In the genomic region with DNA sequence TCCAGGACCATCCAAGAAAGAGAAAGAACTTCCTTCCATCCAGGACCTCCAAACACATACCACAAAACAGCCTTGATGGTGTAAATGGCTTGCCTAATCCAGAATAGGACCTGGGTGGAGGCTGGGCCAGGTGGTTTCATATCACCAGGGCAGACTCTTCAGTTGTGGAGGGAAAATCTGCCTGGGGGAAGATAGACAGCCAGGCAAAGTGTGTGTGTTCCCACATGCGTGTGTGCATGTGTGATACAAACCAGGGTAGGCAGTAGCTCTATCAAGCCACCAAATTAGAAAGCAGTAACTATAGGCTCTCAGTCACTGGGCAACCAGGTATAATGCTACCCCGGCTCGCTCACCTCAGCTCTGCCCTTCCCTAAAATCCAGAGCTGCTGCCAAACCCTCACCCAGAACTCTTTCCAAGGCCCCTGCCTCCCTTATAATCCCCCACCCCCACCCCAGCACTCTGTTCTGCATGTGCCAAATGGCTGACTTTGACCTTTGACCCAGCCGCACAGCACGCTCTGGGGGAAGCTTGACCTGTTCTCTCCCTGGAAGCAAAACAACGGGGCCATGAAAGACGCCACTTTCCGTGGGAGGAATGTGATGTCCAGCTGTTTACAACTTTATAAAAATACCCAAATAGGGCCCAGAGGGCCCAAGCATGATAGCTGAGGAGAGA, we compare ENCODE assay signal across 9 mouse cellular contexts. TPM values are rescaled to one million over a fixed set of nuclear protein-coding genes. Genes with fewer than 3 reads are reported as not detected.
DNase-seq lines count a peak whose midpoint lies in the region; ATAC-seq and TF ChIP-seq lines count a peak whose summit lies in the region.
"Had no signal": no experiment of that assay in that cellular context is flagged by ENCODE, and none has a peak within 500 bp of the region (broad histone marks: within the 10 kb centered on the region; RNA-seq: fewer than 3 reads in every experiment).

No protein-coding gene starts in this region.

- TF ChIP-seq POLR2A in testis, adult 2 months (IDR thresholded peaks at IDR 0.05; ENCODE audit: control insufficient read depth, low read depth, low read length) = no peak

- 63% methylated on average over 8 of the region's 8 CpGs for WGBS in liver, embryonic 12.5 days (ENCODE audit: insufficient replicate concordance)
- WGBS in hindbrain, embryonic 14.5 days = 33% methylated on average over 8 of the region's 8 CpGs
- WGBS in liver, embryonic 11.5 days = 53% methylated on average over 8 of the region's 8 CpGs

- H3K4me3 ChIP-seq in liver, embryonic 12.5 days = no peak overlapping the region
- no peak overlapping the region for H3K4me3 ChIP-seq in hindbrain, embryonic 14.5 days (replicated peaks; ENCODE audit: low read length)
- H3K4me3 ChIP-seq in liver, embryonic 11.5 days (ENCODE audit: low read depth, low read length) = no peak overlapping the region
- H3K4me3 ChIP-seq in testis, adult 2 months (ENCODE audit: control insufficient read depth, low read depth, low read length) = no peak overlapping the region
- H3K4me3 ChIP-seq: heart, embryonic 15.5 days had no signal

- H3K4me1 ChIP-seq in liver, embryonic 12.5 days = peaks cover 9% of the 10 kb centered on the region; the same call in 1 of the 2 replicates
- H3K4me1 ChIP-seq in hindbrain, embryonic 14.5 days (replicated peaks; ENCODE audit: control insufficient read depth, insufficient read depth, low read length) = peaks cover 8% of the 10 kb centered on the region
- H3K4me1 ChIP-seq in liver, embryonic 11.5 days (replicated peaks; ENCODE audit: control insufficient read depth, insufficient read depth, low read length) = peaks cover 6% of the 10 kb centered on the region; the same call in 1 of the 2 replicates
- H3K4me1 ChIP-seq in testis, adult 2 months (ENCODE audit: control insufficient read depth, insufficient read depth, low read length) = peaks cover 4% of the 10 kb centered on the region

- no peak overlapping the region for H3K4me2 ChIP-seq in liver, embryonic 12.5 days
- H3K4me2 ChIP-seq in hindbrain, embryonic 14.5 days (replicated peaks) = no peak overlapping the region
- no peak overlapping the region for H3K4me2 ChIP-seq in liver, embryonic 11.5 days
- H3K4me2 ChIP-seq: heart, embryonic 15.5 days had no signal

- no peak for ATAC-seq in liver, embryonic 12.5 days
- peak; percentile 44; the same call in 1 of the 2 replicates for ATAC-seq in hindbrain, embryonic 14.5 days (ENCODE audit: low FRiP score)
- ATAC-seq in liver, embryonic 11.5 days (replicated peaks; ENCODE audit: low FRiP score) = peak; percentile 41; the same call in 1 of the 2 replicates

- no peaks in the 10 kb centered on the region for H3K36me3 ChIP-seq in liver, embryonic 12.5 days
- no peaks in the 10 kb centered on the region for H3K36me3 ChIP-seq in hindbrain, embryonic 14.5 days (replicated peaks; ENCODE audit: control insufficient read depth, insufficient read depth)
- H3K36me3 ChIP-seq in liver, embryonic 11.5 days (ENCODE audit: control insufficient read depth, insufficient read depth, low read length) = no peaks in the 10 kb centered on the region
- no peaks in the 10 kb centered on the region for H3K36me3 ChIP-seq in testis, adult 2 months (ENCODE audit: control insufficient read depth, insufficient read depth, low read length)
- H3K36me3 ChIP-seq: heart, embryonic 15.5 days had no signal

- H3K27ac ChIP-seq in liver, embryonic 12.5 days = no peak overlapping the region
- peak overlapping the region; percentile 52; the same call in 1 of the 2 replicates for H3K27ac ChIP-seq in hindbrain, embryonic 14.5 days
- no peak overlapping the region for H3K27ac ChIP-seq in liver, embryonic 11.5 days (ENCODE audit: low read depth, low read length)
- H3K27ac ChIP-seq in testis, adult 2 months (ENCODE audit: control insufficient read depth, insufficient read depth, low read depth, low read length) = peak overlapping the region; percentile 80; the same call in 1 of the 2 replicates
- H3K27ac ChIP-seq: heart, embryonic 15.5 days had no signal

- no peaks in the 10 kb centered on the region for H3K9me3 ChIP-seq in liver, embryonic 12.5 days (replicated peaks)
- H3K9me3 ChIP-seq in hindbrain, embryonic 14.5 days (ENCODE audit: control insufficient read depth, low read length) = no peaks in the 10 kb centered on the region
- no peaks in the 10 kb centered on the region for H3K9me3 ChIP-seq in liver, embryonic 11.5 days (ENCODE audit: control insufficient read depth, low read length)
- H3K9me3 ChIP-seq: heart, embryonic 15.5 days had no signal

- peak; percentile 38 for DNase-seq in liver
- DNase-seq in hindbrain, embryonic 14.5 days (ENCODE audit: low spot score) = no peak
- no peak for DNase-seq in liver, embryonic 11.5 days (ENCODE audit: low spot score)
- DNase-seq in frontal cortex, postnatal 10 days (ENCODE audit: low spot score in 2 of 2) = no peak
- no peak for DNase-seq in thymus, adult 18-20 months
- DNase-seq in urinary bladder, adult 2 months (ENCODE audit: low spot score) = no peak

- H3K27me3 ChIP-seq in liver, embryonic 12.5 days (replicated peaks) = no peaks in the 10 kb centered on the region
- no peaks in the 10 kb centered on the region for H3K27me3 ChIP-seq in hindbrain, embryonic 14.5 days (ENCODE audit: control insufficient read depth, insufficient read depth, low read length)
- H3K27me3 ChIP-seq in liver, embryonic 11.5 days (replicated peaks; ENCODE audit: control insufficient read depth, insufficient read depth, low read length) = no peaks in the 10 kb centered on the region
- H3K27me3 ChIP-seq in testis, adult 2 months (ENCODE audit: control insufficient read depth, insufficient read depth, low read length) = no peaks in the 10 kb centered on the region
- H3K27me3 ChIP-seq: heart, embryonic 15.5 days had no signal

- no peak for TF ChIP-seq CTCF in testis, adult 2 months (IDR thresholded peaks at IDR 0.05; ENCODE audit: control insufficient read depth, insufficient read depth, insufficient replicate concordance, low read depth, low read length)

- no peak overlapping the region for H3K9ac ChIP-seq in liver, embryonic 12.5 days
- H3K9ac ChIP-seq in hindbrain, embryonic 14.5 days = no peak overlapping the region
- H3K9ac ChIP-seq in liver, embryonic 11.5 days (ENCODE audit: low read depth, low read length) = no peak overlapping the region
- H3K9ac ChIP-seq: heart, embryonic 15.5 days had no signal

RNA-seq across cellular contexts. Expression of a gene that starts 24.5 kb away (rescaled TPM):
- 41.8 and 44.9 TPM in 2 replicates for polyA plus RNA-seq in liver, embryonic 12.5 days (2016; fragmentation: Nextera tagmentation; extraction: Ambion mirVana)
- polyA plus RNA-seq in hindbrain, embryonic 14.5 days (2014; fragmentation: Nextera tagmentation; extraction: Ambion mirVana) = 42.1 and 42.4 TPM in 2 replicates
- 57.1 and 63.5 TPM in 2 replicates for polyA plus RNA-seq in liver, embryonic 11.5 days (2014; fragmentation: Nextera tagmentation; extraction: Ambion mirVana)
- 4.7 and 4.8 TPM in 2 replicates for polyA plus RNA-seq in testis, adult 2 months (2012; rRNA removed)
- 12.4 and 12.9 TPM in 2 replicates for polyA plus RNA-seq in urinary bladder, adult 2 months (2012; rRNA removed)

RNA-seq across cellular contexts. Expression of a gene that starts 45.9 kb away (rescaled TPM):
- 8.1 and 8.8 TPM in 2 replicates for polyA plus RNA-seq in liver, embryonic 12.5 days (2016; fragmentation: Nextera tagmentation; extraction: Ambion mirVana)
- polyA plus RNA-seq in hindbrain, embryonic 14.5 days (2014; fragmentation: Nextera tagmentation; extraction: Ambion mirVana) = 45.2 and 45.3 TPM in 2 replicates
- 9.6 and 10.7 TPM in 2 replicates for polyA plus RNA-seq in liver, embryonic 11.5 days (2014; fragmentation: Nextera tagmentation; extraction: Ambion mirVana)
- 235 and 249 TPM in 2 replicates for polyA plus RNA-seq in testis, adult 2 months (2012; rRNA removed)
- 32.0 and 35.4 TPM in 2 replicates for polyA plus RNA-seq in urinary bladder, adult 2 months (2012; rRNA removed)

Comparison
In these comparisons a context has a peak if more than half of its experiments do, and no peak if none do; other contexts are left out.
1. H3K27ac ChIP-seq: peak in hindbrain, embryonic 14.5 days (single experiment) and testis, adult 2 months (single experiment); none in liver, embryonic 12.5 days (single experiment) and liver, embryonic 11.5 days (single experiment).